Mouse (Mus musculus) WW6 (cell line): ENCODE measurements at regions not wholly inside any gene's neighbourhood (a gene's known extent, or its start where the extent isn't known, plus 50 kb on each side); places are given as distances from the start of the nearest gene placed in this dataset.

Experiments
- DNase-seq: peaks from one replicate; pipeline ENCODE4 v3.0.0-alpha.2; 2013; ENCODE audit warnings: low read depth, low spot score

DNA sequence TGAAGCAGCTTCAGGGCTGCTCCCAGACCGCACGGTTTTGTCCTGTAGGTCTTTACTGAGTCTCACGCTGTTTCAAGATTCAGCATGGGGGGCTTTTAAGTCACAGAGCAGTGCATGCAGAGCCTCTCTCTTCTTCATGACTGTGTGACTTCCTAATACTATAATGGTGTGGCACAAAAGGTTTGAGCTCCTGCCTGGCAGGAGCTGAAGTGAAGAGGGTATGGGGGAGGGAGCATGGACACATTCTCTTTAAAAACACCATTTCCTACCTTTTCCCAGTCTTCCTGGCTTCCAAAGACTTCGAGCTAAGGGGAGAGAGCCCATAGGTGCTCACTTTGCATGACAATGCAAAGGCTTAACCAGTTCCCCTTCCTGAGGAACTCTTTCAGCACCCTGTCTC lies 934.9 kb upstream of the Gm5150 start:
- DNase-seq = peak; percentile 13

DNA sequence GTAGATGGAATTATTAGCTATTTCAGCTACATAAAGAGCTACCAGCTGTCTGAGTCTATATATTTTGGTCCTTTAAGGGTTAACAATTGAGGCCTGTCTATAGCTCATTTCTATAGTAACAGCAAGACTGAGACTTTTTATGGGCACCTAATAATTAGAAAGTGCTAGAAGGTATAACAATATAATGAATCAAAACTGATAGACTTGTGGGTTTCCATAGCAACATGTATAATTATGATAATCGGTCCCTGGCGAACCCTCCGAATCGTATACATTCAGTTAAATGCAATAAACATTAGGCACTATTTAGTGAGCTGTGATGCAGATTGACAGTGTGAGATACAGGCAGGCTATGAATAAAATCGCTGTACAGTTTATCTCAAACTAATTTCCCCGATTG lies 933.3 kb upstream of the Gm5150 start:
- DNase-seq = no peak

DNA sequence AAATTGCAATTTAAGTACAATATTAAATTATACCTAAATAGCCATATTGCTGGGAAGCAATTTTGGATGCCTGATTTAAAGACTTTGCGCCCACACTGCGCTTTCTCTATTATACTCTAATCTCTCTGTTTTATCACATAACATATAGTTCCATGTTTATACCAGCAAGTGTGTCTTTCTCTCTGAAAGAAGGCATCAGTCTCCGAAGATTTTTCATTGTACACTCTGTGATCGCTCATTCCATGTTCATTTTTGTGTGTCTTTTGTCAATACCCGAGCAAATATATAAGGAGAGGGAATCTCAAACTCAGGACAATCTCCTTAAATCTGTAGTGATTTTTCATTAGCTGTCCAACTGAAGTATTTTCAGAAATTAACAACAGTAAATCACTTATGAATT lies 932.9 kb upstream of the Gm5150 start:
- DNase-seq = no peak

DNA sequence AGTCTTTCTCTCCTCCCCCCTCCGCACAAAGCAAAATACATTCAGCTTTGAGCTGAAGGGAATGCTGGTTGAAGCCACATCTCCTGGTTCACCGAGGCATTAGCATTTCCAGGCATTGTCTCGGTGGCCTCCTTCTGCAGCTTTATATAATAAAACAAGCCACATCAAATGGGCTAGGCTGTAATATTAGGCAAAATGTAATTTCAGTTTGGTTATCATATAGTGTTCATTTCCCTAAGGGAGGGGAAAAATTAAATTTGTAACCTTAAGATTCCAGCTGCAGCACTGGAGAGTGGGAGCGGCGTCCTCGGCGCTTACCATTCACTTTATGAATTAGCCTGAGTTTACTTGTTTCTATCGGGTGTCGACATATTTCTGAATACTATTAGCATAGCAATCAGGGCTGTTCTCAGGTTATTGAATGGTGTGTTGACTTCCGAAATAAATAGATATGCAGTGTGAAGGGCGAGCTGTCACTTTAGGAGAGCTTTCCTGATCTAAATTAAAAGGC lies 932.3 kb upstream of the Gm5150 start:
- no peak for DNase-seq

DNA sequence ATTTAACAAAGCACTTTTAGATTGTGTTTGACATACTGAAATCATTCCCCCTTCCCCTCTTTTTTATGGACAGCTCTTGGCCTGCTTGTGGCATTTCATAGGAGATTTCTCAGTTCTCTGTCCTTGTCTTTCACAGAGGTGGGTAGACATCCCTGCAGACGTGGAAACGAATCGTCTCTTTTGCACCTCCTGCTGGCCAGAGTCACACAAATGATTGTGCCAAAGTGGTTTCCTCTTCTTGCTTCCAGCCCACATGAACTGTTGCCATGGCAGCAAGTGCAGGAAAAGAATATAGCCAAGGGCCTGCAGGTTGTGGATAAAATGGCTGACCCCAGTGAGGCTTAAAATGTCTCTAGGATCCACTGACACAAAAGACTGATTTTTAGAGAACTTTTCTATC lies 924.1 kb upstream of the Gm5150 start:
- DNase-seq = peak; percentile 45

DNA sequence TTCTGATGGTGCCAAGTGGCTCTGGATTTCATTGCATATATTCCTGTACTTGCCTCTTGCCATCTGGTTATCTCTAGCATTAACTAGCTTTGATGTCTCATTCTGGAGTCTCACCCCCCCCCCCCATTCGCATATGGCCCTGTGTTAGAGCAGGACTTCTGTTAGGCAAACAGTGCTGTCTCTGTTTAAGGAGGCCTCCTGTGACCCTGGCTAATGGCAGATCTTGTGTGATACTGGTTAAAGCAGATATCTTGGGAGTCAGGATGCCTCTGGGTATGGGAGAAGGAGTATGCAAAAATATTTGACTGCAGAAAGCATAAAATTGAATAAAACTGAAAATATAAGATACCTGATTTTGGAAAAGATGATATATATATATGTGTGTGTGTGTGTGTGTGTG lies 923.6 kb upstream of the Gm5150 start:
- DNase-seq = no peak

DNA sequence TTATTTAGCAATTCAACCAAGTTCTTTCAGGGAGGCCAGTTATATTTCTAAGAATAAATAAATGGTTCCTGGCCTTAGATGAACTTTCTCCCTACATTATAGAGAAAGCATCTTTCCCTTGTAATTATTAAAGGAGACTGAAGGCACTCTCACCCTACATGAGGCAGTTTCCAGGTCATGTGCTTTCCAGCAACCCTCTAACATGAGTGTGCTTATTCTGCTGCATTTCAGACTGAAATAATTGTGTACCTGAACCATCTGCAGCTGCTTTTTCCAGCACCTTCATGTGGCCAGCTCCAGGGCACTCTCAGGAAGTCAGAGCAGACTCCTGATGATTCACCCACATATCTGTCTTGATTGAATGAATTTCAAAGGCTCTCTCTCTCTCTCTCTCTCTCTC lies 917.8 kb upstream of the Gm5150 start:
- no peak for DNase-seq

DNA sequence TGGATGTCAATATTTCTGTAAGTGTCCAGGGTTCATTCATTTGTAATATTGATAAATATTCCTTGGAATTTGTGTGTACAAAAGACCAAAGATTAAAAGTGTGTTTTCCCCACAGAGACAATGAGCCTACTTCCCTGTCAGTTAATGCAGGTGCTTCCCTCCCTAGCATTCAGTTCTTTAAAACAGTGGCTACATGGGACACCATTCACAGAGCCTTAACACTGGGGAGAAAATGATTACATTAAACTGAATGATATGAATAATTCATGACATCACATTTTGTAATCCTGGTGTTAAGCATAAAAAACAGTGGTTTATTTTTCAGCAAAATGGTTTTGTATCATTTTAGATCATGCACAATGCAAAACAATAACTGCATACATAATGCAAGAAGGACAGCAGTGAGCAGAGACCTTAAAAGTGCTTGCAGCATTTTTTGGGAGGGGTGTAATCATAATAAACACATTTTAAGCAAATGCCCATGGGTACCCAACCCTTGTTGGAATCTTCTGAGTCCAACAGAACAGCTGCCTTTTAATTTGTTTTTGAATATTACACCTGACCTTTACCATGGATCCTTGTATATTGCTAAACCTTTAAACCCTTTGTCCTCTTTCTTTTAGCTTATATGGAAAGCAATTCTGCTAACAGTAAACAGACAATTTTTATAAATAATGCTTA lies 917.1 kb upstream of the Gm5150 start:
- DNase-seq = no peak

DNA sequence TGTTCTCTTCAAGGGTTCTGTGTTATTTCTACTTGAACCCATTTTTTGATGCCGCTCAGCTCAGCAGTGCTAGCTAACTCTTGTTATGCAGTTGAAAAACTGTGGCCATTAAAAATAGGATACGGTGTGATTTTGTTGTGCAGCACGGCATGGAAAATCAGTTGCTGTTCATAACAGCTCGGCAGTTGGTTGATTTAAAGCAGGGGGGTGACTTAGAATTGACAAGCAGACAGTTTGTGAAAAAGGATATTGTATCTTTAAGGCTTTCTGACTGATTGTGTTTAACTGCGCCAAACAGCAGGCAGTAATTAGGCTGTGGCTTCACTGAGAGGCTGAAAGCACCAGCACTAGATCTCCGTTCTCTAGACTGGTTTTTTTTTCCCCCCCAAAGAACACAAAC lies 915.1 kb upstream of the Gm5150 start:
- DNase-seq = no peak

DNA sequence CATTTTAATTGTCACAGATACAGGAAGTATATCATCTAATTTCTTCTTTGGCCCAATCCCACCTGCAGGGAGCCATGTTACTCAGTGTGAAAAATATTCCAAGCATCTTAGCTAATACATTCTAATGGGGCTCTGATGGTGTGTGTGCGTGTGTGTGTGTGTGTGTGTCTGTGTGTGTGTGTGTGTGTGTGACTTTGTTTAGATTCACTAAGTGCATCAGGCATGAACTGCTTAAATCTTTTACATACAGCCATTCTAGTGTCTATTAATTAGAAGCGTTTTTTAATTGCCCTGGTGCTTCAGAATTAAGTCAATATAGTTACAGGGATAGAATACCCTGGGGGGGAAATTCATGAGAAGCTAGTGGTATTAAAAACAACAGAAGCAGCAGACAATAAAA lies 912.1 kb upstream of the Gm5150 start:
- no peak for DNase-seq

DNA sequence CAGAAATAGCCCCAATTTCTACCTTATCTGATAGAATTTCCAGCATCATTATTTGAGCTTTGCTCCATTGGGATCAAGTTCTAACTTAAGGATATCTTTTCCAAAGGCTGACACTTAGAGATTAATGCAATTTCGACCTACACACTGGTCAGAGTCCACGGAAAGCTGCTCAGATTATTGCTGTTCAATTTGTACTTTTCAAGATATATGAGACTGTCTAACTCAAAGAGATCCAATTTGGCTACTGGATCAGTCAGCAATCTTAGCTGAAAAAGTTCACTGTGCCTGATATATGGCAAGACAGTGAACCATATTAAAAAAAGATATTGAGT lies 909.8 kb upstream of the Gm5150 start:
- DNase-seq = no peak

DNA sequence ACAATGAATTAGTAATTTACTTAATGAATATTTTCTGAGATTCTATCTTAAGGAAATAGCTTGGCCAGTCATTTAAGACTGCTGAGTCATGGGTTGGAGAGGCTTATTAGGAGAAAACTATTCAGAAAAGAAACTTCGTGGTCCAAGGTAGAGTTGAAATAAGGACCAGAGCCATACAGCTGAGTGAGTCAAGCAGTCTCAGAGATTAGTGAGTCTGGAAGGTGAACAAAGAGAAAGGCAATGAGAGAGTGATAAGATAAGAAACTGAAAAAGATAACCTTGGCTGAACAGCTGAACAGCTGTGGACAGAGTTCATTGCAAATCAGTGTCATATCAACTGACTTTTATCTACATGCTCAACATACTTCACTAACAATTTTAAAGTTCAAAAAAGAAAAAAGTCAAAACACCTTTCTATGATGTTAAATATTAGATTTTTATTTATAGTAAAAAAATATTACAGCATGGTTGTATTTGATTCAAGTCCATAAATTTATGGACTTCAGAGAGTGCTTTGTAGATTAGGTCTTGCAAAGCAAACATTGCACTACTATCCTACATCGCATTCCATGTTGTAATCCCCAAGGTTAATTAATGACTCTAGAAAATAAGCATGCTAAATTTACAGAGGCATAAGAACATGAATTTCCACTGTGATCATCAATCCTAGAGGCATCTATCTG lies 909.3 kb upstream of the Gm5150 start:
- no peak for DNase-seq

DNA sequence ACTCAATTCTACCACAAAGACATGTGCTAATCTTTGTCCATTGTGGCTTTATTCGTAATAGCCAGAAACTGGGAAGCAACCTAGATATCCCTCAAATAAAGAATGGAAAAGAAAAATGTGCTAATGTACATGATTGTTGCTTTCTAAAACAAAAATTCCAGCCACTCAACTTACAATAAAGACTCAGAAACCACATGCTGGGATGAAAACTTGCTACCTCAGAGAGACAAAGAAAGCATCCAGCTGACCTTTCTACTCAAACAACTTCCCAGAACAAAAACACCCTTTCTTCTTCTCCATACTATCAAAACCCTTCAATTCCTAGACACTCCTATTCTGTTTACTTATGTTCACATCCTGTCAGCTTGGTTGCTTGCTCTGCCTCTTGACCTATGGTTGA lies 881.9 kb upstream of the Gm5150 start:
- no peak for DNase-seq

DNA sequence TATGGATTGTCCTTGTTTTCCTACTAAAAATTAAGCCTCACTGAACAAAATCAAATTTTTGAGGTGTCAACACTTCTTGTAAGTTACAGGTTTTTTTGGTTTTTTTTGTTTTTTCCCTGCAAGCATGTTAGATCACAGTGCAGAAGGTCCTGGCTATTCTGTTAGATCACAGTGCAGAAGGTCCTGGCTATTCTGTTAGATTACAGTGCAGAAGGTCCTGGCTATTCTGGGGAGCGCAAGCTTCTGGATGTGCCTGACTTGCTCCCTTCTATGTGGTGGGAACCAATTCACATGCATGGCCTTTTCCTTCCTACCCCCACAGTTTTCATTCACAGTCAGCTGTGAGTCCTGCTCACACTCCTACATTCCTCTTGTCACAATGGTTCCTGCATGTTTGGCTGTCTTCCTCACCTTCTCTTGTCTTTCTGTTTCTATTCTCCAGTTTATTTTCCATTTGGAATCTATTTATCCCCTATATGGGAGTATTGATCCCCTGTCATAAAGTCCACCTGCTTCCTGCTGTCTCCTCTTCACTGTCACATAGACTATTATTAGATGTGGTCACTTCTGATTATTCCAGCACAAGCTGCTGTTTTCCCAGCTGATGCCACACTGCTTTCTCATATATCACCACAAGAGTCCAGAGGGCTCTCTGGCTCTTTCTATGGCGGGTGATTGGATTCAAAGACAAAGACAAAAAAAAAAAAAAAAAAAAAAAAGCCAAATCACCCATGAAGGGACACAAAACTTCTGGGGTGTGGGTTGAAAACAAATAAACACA lies 866.3 kb upstream of the Gm5150 start:
- no peak for DNase-seq

DNA sequence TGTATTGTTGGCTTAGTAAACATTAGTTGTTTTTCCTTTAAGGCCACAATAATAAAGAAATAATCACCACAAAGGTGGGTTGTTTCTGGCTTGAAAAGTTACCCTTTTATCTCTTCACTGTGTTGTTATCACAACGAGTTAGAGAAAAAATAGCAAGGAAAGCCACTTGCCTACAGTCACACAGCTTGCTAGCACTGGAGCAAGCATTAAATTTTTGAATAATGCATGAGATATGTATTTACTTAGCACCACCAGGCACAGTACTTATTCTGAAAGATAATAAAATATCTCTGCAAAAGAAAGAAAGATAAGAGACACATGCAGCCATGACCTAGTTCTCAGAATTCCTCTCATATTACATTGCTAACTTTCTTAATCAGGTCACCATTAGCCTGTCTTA lies 853.8 kb upstream of the Gm5150 start:
- DNase-seq = no peak

DNA sequence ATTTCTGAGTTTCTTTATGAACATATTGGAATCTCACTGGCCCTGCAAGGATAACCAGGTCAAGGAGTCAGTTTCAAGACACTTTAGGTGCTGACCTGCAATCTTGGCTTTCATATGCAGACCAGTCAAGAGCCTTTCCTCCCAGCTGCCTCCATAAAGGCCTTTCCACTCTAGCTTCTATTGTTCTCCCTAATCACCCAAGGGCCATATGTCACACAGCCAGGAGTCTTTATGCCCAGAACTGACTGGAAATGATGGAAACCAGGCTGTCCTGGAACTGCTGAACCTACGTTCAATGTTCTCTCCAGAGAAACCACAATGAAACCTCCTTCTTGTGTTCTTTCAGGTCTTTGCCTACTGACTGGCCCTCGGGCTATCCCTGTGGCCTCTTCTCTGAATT lies 852.7 kb upstream of the Gm5150 start:
- DNase-seq = no peak

DNA sequence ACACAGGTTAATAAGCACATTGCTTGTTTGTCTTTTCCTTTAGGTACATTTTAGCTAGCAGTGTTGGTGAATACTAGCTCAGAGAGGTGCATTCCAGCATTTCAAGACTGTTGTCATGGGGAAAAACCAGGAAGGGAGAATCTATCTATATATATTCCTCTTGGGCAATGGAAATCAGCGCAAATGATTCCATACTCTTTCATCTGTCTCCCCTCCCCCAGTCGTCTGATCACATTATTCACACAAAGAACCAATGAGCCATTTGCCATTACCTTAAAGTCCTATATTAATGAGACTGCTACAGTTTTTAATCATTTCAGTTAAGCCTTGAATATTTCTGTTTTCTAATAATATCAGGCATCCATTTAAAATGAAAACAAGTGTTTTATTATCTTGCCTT lies 849.0 kb upstream of the Gm5150 start:
- no peak for DNase-seq

DNA sequence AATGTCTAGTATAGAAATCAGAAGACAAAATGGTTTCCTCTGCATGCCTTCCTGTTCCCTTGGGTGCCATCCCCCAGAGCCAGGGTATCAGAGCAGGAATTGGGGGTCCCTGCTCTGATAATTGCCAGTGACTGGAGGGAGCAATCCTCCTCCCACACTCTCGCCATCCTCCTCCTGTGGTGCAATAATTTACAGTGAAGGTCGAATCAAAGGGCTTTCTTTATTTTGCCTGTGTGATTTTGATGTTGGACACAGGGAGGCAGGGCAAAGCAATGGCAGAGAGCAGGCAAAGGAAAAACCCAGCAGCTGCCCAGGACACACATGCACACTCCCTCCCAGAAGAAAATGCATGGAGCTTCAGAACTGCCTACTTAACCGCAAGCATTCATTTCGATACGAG lies 847.8 kb upstream of the Gm5150 start:
- DNase-seq = no peak

DNA sequence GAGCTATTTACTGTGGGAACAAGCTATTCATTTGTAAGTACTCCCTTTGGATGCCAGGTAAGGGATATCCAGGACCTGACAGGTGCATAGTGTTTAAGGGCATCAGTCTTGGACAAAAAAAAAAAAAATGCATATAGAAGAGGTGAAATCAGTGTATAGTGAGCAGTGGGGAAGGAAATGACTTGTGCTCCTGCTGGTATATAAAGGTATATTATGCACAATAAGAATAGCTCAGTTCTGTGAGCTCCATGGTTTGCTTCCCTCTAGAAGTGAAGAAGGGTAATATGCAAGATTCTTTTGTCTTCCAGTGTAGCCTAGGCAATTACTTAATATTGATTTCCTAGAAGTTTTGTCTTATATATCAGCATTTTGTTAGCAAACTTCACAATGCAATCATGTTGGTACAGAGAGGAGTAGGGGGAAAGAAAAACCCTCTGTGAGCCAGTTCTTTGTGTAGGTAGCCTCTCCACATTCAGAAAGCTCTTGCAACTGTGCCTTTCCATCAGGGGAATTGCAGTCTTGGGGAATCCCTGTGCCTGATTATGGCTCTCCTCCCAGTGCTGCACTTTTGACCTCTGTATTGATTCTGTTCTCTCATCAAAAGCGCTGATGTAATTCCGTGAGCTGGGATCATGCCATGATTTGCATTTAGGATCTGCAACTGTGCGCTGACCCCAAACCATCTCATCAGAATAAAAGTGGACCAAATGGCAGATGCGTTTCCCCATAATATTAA lies 840.7 kb upstream of the Gm5150 start:
- DNase-seq = no peak

DNA sequence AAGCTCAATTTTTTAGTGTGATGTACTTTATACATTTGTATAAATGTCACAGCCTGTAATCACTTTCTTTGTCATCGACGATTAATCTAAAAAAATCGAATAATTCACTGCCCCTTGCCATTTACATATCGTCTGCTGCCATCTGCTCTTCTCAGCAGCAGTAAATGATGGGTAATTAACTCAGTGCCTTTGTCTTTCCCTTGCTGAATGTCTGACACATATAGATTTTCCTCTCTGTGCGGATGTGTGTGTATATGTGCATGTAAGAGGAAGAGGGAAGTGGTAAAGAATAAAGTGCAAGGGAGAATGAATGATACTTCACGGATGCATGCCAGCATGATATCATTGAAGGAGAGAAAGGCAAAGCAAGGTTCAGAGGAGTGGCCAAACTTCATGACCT lies 814.3 kb upstream of the Gm5150 start:
- DNase-seq = no peak

DNA sequence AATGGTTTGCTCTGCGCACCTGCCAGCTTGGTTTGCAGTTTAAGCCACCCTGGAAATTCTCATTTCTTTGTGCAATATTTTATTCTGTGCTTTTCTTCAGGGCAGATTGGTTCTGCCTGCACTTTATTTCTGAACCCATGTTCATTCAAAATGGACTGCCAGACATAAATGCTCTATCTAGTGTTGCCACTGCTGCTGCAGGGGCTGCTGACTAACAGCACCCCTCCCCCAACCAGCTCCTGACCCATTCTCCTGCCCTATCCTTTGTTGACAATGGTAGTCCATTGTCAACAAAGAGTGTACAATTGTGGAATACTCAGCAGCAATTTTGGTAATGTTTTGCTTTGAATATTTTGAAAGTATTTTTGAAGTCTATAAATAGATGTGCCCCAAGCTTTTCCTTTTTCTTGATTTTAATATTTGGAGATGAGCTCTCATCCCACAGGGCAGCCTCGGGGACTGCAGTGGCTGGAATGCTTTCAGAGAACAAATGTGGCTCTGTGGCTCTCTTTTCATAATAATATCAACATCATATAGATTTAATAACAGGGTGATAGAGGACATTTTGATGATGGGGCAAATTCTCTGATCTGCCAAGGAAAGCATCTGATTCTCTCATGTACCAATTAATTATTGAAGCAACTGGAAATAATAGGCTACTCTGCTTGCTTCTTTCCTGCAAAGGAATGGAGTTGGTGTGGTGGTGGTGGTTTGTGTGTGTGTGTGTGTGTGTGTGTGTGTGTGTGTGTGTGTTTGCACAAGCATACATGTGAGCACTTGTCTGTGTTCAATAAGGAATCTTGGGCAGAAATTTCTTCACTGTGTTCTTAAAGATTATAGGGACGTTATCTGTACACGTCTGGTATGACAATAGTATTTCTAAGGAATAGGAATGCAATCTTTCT lies 813.2 kb upstream of the Gm5150 start:
- DNase-seq = no peak
